Mouse (Mus musculus) lung, postnatal 0 days (tissue): ENCODE measurements around the gene Rapgef6.

Source experiments
- CTCF ChIP-seq: IDR thresholded peaks from 2 replicates; pipeline ENCODE4 v1.5.1; 2016; ENCODE audit warnings: antibody characterized with exemption, mild to moderate bottlenecking
- EP300 ChIP-seq: IDR thresholded peaks from 2 replicates; pipeline ENCODE4 v1.6.1; 2016; ENCODE audit warnings: antibody characterized with exemption, mild to moderate bottlenecking, control low read depth

GRCm38 (mm10) chr11:54695951-54696350 is 173.3 kb downstream of the Rapgef6 start:
- TF ChIP-seq CTCF: no peak
- TF ChIP-seq EP300: no peak
